Mouse (Mus musculus): ENCODE data around the gene Edem1.

The Edem1 gene

GRCm38 (mm10) chr6:108828234-108828868, at the start of gene Edem1:
Edem1 (plus strand) TSS chr6:108828641.
- DNase-seq (ENCODE audit: low spot score), result peak; percentile 99

GRCm38 (mm10) chr6:108781865-108782264, 46.6 kb upstream of the Edem1 start:
- DNase-seq (ENCODE audit: low spot score), result no peak

GRCm38 (mm10) chr6:108782526-108783183, 45.8 kb upstream of the Edem1 start, which contains the start of gene Arl8b:
Arl8b (plus strand) TSS chr6:108783099.
- peak; percentile 87 for DNase-seq (ENCODE audit: low spot score)

GRCm38 (mm10) chr6:108783184-108783881, 45.1 kb upstream of the Edem1 start:
- no peak for DNase-seq (ENCODE audit: low spot score)

GRCm38 (mm10) chr6:108784056-108784455, 44.4 kb upstream of the Edem1 start:
- DNase-seq (ENCODE audit: low spot score), result no peak

- DNase-seq (ENCODE audit: low spot score), result no peak
Observed at GRCm38 (mm10) chr6:108784796-108785195, 43.6 kb upstream of the Edem1 start.

- no peak for DNase-seq (ENCODE audit: low spot score)
Observed at GRCm38 (mm10) chr6:108785551-108785950, 42.9 kb upstream of the Edem1 start.

- no peak for DNase-seq (ENCODE audit: low spot score)
Observed at GRCm38 (mm10) chr6:108791498-108791897, 36.9 kb upstream of the Edem1 start.

GRCm38 (mm10) chr6:108795912-108796311, 32.5 kb upstream of the Edem1 start:
- DNase-seq (ENCODE audit: low spot score), result no peak

GRCm38 (mm10) chr6:108796706-108797105, 31.7 kb upstream of the Edem1 start:
- DNase-seq (ENCODE audit: low spot score), result no peak

- no peak for DNase-seq (ENCODE audit: low spot score)
Observed at GRCm38 (mm10) chr6:108805194-108805593, 23.2 kb upstream of the Edem1 start.

GRCm38 (mm10) chr6:108805871-108806270, 22.6 kb upstream of the Edem1 start:
- DNase-seq (ENCODE audit: low spot score), result no peak

GRCm38 (mm10) chr6:108807446-108807845, 21.0 kb upstream of the Edem1 start:
- no peak for DNase-seq (ENCODE audit: low spot score)

- no peak for DNase-seq (ENCODE audit: low spot score)
Observed at GRCm38 (mm10) chr6:108808786-108809185, 19.7 kb upstream of the Edem1 start.

- no peak for DNase-seq (ENCODE audit: low spot score)
Observed at GRCm38 (mm10) chr6:108810237-108810636, 18.2 kb upstream of the Edem1 start.

- no peak for DNase-seq (ENCODE audit: low spot score)
Observed at GRCm38 (mm10) chr6:108812134-108812533, 16.3 kb upstream of the Edem1 start.

- no peak for DNase-seq (ENCODE audit: low spot score)
Observed at GRCm38 (mm10) chr6:108817510-108817909, 10.9 kb upstream of the Edem1 start.

- DNase-seq (ENCODE audit: low spot score), result no peak
Observed at GRCm38 (mm10) chr6:108824816-108825545, 3.5 kb upstream of the Edem1 start.

- DNase-seq (ENCODE audit: low spot score), result no peak
Observed at GRCm38 (mm10) chr6:108826070-108826469, 2.4 kb upstream of the Edem1 start.

- DNase-seq (ENCODE audit: low spot score), result no peak
Observed at GRCm38 (mm10) chr6:108827336-108827920, 1.0 kb upstream of the Edem1 start.

GRCm38 (mm10) chr6:108828872-108829271, 431 bp downstream of the Edem1 start:
- peak; percentile 13 for DNase-seq (ENCODE audit: low spot score)

All from ovary, adult 18-20 months (tissue).